Mouse (Mus musculus) adrenal gland, adult (tissue): ENCODE measurements around the gene Hist1h4f.
A peak's percentile ranks its signal among the peaks of the same experiment; 100 is the strongest.

ENCODE experiments used
- DNase-seq, 2 experiments: peaks; one replicate each; pipeline ENCODE4 v3.0.0; 2022 to 2023; ENCODE audit warnings: low spot score in 1 of 2; ENCODE audit not compliant: inconsistent age in 2 of 2

Hist1h4f gene

DNA sequence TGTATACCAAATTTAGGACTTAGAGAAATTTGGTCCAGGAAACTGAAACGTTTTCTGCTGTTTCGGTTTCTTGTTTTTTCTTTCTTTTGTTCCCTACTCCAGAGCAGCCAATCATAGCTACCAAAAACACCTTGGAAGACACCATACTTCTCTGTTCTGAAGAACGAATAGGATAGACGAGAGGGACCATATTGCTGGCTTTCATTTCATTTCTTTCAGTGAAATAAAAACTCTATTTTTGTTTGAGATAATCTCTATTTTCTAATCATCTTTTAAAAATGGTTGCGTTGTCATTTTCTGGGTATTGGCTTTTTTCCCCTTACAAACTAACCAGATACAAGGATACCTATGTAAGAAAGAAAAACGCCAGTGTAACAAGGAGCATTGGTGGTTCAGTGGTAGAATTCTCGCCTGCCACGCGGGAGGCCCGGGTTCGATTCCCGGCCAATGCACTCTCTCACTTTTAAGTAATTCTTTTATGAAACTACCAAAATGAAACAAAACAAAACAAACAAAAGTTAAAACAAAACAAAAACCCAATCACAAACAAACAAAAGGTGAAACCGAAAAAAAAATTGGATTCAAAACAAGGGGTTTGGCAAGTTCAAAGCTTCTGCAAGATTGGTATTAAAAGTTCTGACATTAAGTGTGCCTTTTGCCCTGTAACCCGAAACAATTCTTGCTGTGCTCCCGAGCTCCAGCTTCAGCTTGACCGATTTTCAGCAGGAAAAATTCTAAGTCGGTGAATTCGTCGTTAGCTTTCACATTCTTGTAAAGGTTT is 34.4 kb downstream of the Hist1h4f start:
- peak; percentile 75 to 97 for DNase-seq

DNA sequence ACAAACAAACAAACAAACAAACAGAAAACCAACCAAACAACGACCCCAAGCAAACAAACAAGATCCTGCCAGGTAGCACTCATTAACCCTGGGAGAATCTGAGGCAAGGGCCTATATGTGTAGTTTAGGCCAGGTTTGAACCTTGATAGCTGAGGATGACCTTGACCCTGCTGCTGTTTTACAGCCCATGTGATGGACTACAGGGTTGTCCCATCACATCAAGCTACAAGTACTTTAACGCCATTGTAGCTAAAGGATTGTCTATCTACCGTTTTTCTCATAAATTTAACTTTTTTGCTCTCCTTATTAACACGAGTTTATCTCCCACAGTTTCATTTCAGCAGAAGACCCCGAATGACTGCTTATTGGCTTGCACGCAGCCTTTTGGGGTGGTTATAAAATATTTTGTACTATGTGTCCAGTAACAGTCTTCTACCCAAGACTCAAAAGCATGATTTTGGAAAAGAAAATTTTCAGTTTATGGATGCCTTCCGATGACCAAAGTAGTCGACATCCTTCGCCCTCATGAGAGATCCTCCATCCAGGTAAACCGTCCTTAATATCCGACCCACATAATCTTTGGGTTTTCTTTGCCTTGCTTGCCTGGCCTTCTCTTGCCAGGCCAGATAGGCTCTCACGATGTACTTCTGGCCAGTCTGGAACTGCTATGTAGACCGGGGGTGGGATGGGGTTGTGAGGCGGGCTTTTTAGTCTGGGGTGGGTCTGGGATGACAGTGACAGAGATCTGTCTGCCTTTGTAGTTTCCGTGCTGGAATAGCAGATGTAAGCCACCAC is 35.4 kb downstream of the Hist1h4f start:
- DNase-seq, result no peak

DNA sequence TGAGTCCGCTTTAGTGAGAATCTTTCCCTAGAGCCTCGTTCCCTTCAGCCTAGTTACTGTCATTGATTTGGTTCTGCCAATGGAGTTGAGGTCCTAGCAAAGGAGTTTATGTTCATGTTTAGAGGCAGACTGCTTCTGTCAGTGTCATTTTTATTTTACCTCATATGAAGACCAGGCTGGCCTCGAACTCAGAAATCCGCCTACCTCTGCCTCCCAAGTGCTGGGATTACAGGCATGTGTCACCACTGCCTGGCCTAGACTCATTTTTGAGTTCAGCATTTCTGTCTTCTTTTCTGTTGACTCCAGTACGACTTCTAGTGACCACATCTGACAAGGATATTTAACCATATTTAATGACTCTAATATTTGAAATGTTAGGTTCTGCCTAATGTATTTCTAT is 36.2 kb downstream of the Hist1h4f start:
- DNase-seq, result no peak

DNA sequence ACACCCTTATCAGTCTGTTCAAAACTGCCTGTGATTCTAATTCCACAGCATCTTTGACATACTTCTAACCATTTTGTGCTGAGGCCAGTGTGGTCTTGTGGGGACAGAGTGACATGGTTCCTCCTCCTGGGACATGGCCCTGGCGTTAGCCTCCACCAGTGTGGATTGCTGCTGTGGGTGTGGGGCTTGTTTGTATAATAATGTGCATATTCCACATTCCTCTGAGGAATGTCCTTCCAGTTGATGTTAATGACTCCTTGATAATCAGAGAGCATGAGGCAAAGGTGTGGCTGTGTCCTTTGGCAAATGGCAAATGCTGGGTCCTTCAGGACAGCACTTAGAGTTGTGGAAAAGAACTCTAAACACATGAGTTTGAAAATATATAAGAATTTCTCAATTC is 37.9 kb downstream of the Hist1h4f start:
- DNase-seq, result no peak

DNA sequence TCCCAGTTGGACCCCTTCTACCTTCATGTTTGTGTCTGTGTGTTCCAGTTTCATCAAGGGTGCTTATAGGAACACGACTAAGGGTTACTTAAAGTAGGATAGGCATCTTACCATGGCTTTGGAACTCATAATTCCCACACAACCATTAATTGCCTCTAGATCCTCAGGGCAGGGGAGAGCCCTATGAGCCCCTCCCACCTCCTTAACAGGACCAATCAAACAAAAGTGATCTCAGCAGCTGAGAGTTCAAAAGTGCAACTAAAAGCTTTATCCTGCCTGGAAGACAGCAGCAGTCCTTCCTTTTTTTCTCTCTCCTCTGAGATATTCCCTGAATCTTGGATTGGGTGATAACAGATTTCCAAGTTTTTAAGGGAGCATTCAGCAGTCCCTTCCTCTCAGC is 41.3 kb downstream of the Hist1h4f start:
- DNase-seq, result no peak

DNA sequence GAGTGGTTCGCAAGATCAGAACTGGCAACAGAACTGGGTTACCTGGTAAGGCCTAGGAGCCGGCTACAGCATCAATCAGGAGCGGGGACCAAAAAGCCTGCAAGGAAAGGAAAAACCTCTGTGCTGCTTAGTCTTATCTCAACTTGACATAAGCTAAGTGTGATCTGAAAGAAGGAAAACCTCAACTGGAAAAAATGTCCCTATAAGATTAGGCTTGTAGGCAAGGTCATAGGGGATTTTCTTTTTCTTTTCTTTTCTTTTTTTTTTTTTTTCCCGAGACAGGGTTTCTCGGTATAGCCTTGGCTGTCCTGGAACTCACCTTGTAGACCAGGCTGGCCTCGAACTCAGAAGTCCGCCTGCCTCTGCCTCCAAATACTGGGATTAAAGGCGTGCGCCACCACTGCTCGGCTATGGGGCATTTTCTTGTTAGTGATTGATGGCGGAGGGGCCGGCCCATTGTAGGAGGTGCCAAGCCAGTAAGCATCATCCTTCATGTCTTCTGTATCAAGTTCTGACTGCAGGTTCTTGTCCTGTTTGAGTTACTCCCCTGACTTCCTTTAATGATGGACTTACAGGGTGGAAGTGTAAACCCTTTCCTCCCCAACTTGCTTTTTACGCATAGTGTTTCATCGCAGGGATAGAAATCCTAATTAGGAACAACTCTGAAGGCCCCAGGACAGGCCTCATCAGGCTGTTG is 44.5 kb downstream of the Hist1h4f start:
- no peak for DNase-seq

DNA sequence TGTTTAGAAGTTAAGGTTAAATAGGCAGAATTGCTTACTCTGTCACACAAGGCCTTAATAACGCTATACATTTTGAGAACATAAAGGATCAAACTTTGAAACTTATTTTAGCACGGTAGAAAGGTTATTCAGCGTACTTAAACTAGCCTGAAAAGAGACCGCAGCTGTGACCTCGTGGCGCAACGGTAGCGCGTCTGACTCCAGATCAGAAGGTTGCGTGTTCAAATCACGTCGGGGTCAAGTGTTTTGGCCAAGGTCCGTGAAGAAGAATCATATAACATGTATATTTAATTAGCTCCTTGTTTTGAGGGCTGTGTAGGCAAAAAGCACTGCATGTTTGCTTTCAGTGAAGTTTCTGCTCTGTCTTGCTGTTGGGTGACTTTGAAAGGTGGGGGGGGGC is 45.1 kb downstream of the Hist1h4f start:
- DNase-seq, result peak; percentile 39 to 89

DNA sequence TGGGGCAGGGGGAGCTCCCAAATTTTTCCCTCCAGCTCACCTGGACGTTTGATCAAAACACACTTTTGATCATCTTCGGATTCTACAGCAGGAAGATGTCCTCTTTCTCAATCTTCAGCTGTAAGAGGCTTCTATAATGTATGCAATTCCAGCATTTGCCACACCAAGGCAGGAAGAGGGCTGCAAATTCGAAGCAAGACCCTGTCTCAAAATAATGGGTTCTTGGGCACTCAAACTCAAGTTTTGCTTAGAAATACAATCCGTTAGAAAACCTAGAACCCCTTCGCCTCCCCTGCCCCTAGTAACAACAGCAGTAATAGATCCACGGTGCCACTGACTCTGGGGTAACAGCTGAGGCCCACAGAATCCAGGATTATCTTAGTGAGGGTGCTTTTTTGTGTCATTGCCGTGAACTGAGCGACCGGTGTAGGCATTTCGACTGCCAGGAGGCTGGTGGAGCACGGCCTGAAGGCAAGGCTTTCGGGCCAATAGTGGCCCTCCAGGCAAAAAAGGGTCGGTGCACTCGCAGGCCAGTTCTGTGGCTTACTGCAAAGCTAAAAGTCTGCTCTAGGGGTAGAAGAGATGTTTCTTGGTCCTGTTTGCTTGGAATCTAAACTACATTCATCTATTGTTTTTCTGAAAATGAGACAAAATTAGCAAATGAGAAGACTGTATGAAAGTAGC is 45.6 kb downstream of the Hist1h4f start:
- peak in 1 of 2 experiments; percentile 54 for DNase-seq

DNA sequence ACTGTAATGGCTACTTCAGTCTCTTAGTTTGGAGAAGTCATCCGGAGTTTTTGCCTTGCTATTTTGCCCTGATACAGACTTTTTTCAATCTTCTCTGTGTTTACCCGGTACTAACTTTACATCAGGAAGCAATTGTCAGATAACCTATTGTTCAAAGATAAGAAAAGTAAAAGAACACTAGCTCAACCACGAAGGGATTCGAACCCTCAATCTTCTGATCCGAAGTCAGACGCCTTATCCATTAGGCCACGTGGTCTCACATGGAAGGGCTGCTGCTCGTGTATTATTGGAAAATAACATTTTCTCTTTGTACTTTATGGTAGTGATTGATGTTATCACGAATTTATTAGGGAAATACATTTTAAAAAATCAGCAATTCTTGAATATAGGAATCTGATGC is 47.7 kb downstream of the Hist1h4f start:
- peak in 1 of 2 experiments; percentile 91 for DNase-seq

DNA sequence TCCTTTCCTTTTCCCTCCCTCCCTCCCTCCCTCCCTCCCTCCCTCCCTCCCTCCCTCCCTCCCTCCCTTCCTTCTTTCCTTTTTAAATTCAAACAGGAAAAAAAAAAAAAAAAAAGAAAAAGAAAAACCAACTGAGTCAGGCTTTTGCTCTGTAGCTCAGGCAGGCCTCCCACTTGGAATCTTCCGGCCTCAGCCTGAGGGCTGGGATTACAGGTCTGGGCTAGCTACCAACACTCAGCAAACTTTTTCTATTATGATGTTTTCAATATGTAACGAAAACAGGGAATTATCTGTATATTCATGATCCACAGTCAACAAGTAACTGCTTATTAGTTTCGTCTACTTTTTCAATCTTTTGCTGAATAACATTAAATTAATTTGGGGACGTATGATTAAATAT is 48.5 kb downstream of the Hist1h4f start:
- DNase-seq, result no peak

DNA sequence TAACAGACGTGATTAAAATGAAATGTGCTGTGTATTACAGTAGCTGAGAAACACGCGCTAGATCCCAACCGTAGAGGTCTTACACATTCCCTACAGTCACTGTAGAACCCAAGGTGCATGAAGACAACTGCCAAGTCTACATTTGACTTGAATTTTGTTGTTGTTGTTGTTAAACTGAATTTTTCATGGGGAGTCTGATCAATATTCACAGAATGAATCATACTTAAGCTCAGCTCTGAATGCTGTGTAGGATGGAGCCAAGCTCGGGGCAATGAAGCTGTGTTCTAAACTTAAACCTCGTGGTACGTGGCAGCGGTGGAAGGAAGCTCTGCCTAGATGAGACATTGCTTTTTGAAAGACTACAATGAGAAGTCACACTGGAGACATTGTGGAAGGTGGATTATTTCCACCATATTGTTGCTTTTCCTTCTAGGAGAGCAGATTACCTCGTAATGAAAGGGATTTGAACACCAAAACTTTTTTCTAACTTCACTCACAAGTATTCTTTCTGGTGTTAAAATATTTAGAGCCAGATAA is 49.3 kb downstream of the Hist1h4f start:
- no peak for DNase-seq

DNA sequence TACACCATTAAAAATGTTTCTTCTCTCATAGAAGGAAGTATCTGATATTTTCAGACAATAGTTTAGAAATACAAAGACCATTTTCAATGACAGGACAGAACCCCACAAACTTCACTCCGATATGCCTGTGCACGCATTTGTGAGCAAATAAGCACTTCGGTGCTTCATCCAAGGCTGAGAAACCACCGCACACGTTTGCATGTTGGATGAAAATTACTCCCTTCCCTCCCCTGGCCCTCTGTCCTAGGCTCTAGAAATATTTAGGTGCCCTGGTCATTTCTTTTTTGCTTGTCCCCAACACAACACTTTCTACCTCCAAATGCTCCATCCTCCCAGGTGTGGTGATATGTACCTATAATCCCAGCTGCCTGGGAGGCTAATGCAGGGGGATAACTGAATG is 49.9 kb downstream of the Hist1h4f start:
- DNase-seq, result no peak
